Mouse (Mus musculus) midbrain, embryonic 14.5 days (tissue): Measurements from ENCODE around the gene Zbtb25. TPM values are rescaled to one million over a fixed set of nuclear protein-coding genes. Genes with fewer than 3 reads are reported as not detected.

Experiments
- ATAC-seq: fragments of 200-750 bp; cut with Nextera tagmentation; 2 replicates; pipeline ENCODE4 v1.8.0; 2017; ENCODE audit warnings: moderate number of reproducible peaks, moderate library complexity; ENCODE audit not compliant: low FRiP score, low TSS enrichment
- DNase-seq: peaks from one replicate; pipeline ENCODE4 v3.0.0-alpha.2; 2015
- H3K27ac ChIP-seq: fragments of 300-500 bp; sonication (generic); replicated peaks from 2 replicates; pipeline ENCODE4 v1.5.1; 2014; ENCODE audit warnings: mild to moderate bottlenecking, low read depth, low read length, moderate library complexity
- H3K27me3 ChIP-seq: fragments of 300-500 bp; sonication (generic); 2 replicates; pipeline ENCODE4 v1.6.1; 2014; ENCODE audit warnings: low read length, control low read depth, mixed read lengths; ENCODE audit not compliant: control insufficient read depth, insufficient read depth
- H3K36me3 ChIP-seq: fragments of 300-500 bp; sonication (generic); 2 replicates; pipeline ENCODE4 v1.6.1; 2014; ENCODE audit warnings: low read length, control low read depth; ENCODE audit not compliant: control insufficient read depth, insufficient read depth
- H3K4me1 ChIP-seq: fragments of 300-500 bp; sonication (generic); 2 replicates; pipeline ENCODE4 v1.6.1; 2014; ENCODE audit warnings: mild to moderate bottlenecking, antibody characterized with exemption, low read length, control low read depth; ENCODE audit not compliant: control insufficient read depth, insufficient read depth
- H3K4me2 ChIP-seq: fragments of 300-500 bp; sonication (generic); 2 replicates; pipeline ENCODE4 v1.6.1; 2014; ENCODE audit warnings: mild to moderate bottlenecking, low read length, moderate library complexity
- H3K4me3 ChIP-seq: fragments of 300-500 bp; sonication (generic); replicated peaks from 2 replicates; pipeline ENCODE4 v1.5.1; 2014; ENCODE audit warnings: low read depth, low read length
- H3K9ac ChIP-seq: fragments of 300-500 bp; sonication (generic); replicated peaks from 2 replicates; pipeline ENCODE4 v1.6.1; 2014; ENCODE audit warnings: mild to moderate bottlenecking, low read length, moderate library complexity
- H3K9me3 ChIP-seq: fragments of 300-500 bp; sonication (generic); 2 replicates; pipeline ENCODE4 v1.6.1; 2016; ENCODE audit warnings: low read length, control low read depth, mixed read lengths; ENCODE audit not compliant: control insufficient read depth
- WGBS: fragments of 180-500 bp; shearing (Covaris S2); extraction: QIAGEN DNeasy Blood & Tissue Kit; methylation state at CpG from one replicate; pipeline ENCODE4 v1.1.7; 2014; 5-methylcytosine and 5-hydroxymethylcytosine counted together
- polyA plus RNA-seq: library from polyadenylated mRNA; unstranded; fragments of >200 nt; fragmentation: Nextera tagmentation; extraction: Ambion mirVana; gene quantifications from 2 replicates; pipeline ENCODE4 v1.2.1, GENCODE M21; 2014

The Zbtb25 gene
- polyA plus RNA-seq, 1 experiment from 2014 or later, result 18.2 TPM

DNA sequence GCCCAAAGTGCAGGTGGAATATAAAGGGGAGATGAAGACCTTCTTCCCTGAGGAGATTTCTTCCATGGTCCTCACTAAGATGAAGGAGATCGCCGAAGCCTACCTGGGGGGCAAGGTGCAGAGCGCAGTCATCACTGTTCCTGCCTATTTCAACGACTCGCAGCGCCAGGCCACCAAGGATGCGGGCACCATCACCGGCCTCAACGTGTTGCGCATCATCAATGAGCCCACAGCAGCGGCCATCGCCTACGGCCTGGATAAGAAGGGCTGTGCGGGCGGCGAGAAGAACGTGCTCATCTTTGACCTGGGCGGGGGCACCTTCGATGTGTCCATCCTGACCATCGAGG is 35.4 kb upstream of the Zbtb25 start:
- Histone ChIP-seq H3K27me3 (peaks cover 47% of the 10 kb centered on the region), H3K9me3 (no peaks in the 10 kb centered on the region), H3K9ac (no peak overlapping the region), H3K4me2 (peak overlapping the region; percentile 58), H3K4me1 (peaks cover 20% of the 10 kb centered on the region; the same call in 1 of the 2 replicates), H3K4me3 (peak overlapping the region; percentile 54), H3K27ac (no peak overlapping the region), H3K36me3 (no peaks in the 10 kb centered on the region)
- DNase-seq (no peak), ATAC-seq (no peak)
- 9% methylated on average over 20 of the region's 20 CpGs for WGBS

DNA sequence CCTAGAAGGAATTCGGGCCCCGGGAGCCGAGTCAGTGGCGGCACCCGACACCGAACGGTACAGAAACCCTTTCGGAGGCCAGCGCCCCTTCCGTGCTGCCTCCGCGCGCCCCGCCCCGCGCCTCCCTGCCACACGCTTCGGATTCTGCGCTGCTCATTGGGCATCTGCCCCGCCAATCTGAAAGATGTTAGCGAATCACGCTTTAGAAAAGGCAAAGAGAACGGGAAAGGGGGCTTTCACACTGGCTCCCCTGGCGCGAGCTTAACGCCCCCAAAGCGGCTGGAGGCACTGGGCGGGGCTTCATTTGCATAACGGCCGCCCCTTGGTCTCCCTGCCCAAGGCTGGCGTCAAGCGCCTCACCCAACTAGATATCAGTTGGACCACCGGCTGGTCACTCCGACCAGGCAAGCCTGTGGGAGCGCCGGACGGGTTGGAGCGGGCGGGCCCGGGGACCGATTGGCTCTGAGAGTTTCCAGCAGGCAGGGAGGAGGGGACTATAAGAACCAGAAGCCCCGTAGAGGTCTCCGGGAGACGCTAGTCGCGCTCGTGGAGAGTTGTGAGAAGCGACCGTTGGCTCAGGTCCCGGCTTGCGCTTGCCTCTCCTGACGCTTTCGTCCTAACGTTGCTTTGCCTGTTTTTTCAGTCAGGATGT is 34.6 kb upstream of the Zbtb25 start, which contains the start of gene Hspa2:
Gene Hspa2 (plus strand): TSS at position 291 of the 652 bp plus-strand sequence.
- Histone ChIP-seq H3K9me3 (no peaks in the 10 kb centered on the region), H3K4me2 (peak within 1 kb of the TSS; percentile 58), H3K9ac (peak within 1 kb of the TSS; percentile 49), H3K27ac (peak within 1 kb of the TSS; percentile 70), H3K4me3 (peak within 1 kb of the TSS; percentile 54), H3K27me3 (peaks cover 47% of the 10 kb centered on the region), H3K4me1 (peaks cover 20% of the 10 kb centered on the region; the same call in 1 of the 2 replicates), H3K36me3 (no peaks in the 10 kb centered on the region)
- DNase-seq, result peak; percentile 99
- peak; percentile 96 for ATAC-seq
- WGBS, result under 1% methylated on average over 54 of the region's 54 CpGs

DNA sequence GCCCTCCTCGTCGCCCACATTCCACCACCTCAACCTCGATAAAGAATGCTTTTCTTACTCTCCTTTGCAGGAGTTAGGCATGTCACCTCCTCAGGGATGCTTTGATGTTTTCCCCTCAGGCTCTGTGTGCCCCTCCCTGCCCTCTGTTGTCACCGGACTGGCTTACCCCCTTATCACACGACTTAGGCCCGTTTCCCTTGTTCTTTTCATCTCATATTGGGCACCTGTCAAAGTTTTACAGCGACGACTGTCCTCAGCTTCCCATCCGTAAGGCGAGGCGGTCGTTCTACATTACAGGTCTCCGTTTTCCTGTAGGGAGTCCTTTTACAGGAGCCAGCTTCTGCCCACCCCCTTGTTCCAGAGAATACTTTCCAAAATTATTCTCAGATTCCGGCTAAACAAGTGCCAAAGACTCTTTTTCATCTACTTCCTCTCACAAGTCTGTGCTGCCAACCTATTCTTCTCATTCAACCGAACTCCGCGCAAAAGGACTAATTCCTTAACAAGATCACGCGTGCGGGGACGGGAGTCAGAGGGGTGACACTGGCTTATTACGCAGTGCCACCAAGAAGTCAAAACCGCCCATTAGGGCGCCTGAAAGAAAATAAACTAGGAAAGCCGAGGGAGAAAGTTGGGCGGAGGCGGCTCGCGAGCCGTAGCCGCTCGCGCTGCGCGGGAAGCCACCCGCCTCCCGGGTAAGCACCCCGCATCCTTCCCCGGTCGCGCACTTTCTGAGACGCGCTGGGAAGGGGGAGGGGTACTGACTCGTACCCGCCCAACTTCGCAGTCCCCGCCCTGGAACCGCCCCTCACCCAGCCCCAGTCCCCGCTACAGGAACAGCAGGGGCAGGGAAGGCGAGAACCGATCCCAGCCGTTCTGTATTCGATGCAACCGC is 33.8 kb upstream of the Zbtb25 start:
- ATAC-seq (peak; percentile 87), DNase-seq (peak; percentile 86)
- Histone ChIP-seq H3K27me3 (peaks cover 47% of the 10 kb centered on the region), H3K4me2 (peak overlapping the region; percentile 58), H3K9me3 (no peaks in the 10 kb centered on the region), H3K27ac (peak overlapping the region; percentile 70), H3K4me3 (peak overlapping the region; percentile 54), H3K36me3 (no peaks in the 10 kb centered on the region), H3K9ac (peak overlapping the region; percentile 49), H3K4me1 (peaks cover 20% of the 10 kb centered on the region; the same call in 1 of the 2 replicates)
- WGBS, result under 1% methylated on average over 52 of the region's 54 CpGs

DNA sequence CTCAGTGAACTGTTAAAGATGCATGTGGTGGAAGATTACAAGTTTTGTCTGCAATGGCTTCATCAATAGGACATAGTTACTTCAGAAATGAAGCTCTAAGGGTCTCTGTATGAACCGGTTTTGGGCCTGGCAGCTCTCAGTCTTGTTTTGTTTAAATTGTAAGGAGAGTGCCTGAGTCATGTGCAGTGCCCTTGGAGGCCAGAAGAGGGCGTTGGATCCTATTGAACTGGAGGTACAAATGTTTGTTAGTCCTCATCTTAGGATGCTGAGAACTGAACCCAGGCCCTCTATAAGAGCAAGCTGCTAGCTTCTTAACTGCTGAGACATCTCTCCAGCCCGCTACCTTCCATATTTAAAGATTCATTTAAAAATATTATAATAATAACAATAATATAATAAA is 32.3 kb upstream of the Zbtb25 start:
- no peak overlapping the region for H3K27ac ChIP-seq
- no peaks in the 10 kb centered on the region for H3K36me3 ChIP-seq
- no peak for DNase-seq
- no peak for ATAC-seq
- H3K9ac ChIP-seq, result no peak overlapping the region
- H3K4me1 ChIP-seq, result peaks cover 20% of the 10 kb centered on the region; the same call in 1 of the 2 replicates
- no peak overlapping the region for H3K4me3 ChIP-seq
- H3K9me3 ChIP-seq, result no peaks in the 10 kb centered on the region
- H3K27me3 ChIP-seq, result peaks cover 33% of the 10 kb centered on the region
- 51% methylated on average over 3 of the region's 3 CpGs for WGBS
- no peak overlapping the region for H3K4me2 ChIP-seq

DNA sequence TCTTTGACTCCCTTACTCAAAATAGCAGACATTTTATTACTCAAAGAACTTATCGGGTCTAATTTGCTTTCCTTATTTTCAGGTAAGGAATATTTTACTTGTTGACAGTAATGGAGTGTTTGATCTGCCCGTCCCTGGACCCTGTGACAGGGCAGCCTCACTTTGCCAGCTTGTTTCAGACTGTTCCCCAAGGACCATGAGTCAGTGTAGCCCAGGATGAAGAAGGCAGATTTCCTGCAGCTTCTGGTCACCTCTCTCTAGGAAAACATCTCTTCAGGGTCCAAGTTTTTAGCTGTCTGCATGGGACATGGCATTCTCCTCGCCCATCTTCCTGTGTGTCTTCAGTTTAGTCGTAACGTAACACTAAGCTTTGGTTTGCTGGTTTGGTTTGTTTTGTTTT is 27.9 kb upstream of the Zbtb25 start:
- Histone ChIP-seq H3K27ac (no peak overlapping the region), H3K4me1 (no peaks in the 10 kb centered on the region), H3K36me3 (no peaks in the 10 kb centered on the region), H3K9me3 (no peaks in the 10 kb centered on the region), H3K27me3 (peaks cover 3% of the 10 kb centered on the region), H3K4me2 (no peak overlapping the region), H3K4me3 (no peak overlapping the region), H3K9ac (no peak overlapping the region)
- ATAC-seq (no peak), DNase-seq (no peak)
- 88% methylated on average over 5 of the region's 5 CpGs for WGBS

DNA sequence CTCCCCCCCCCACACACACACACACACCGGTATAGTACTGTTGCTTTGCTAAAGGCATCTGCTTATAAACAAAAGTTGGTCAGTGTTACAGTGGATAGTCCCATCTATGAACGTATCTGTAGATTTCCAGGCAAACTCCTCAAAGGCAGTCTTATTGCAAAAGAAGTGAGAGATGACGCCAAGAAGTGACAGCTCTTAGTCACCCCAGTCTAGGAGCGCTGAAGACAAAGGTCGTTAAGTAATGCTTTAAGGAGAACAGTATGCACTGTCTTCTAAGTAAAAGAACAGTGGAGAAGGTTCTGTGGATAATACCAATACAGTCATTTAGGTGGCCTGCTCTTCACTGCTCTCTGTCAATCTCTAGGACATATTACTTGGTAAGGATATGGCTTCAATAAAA is 23.6 kb upstream of the Zbtb25 start:
- DNase-seq (no peak), ATAC-seq (no peak)
- H3K9ac ChIP-seq, result no peak overlapping the region
- no peaks in the 10 kb centered on the region for H3K4me1 ChIP-seq
- no peak overlapping the region for H3K4me2 ChIP-seq
- no peak overlapping the region for H3K27ac ChIP-seq
- no peaks in the 10 kb centered on the region for H3K36me3 ChIP-seq
- H3K9me3 ChIP-seq, result no peaks in the 10 kb centered on the region
- 87% methylated on average over 5 of the region's 5 CpGs for WGBS
- no peaks in the 10 kb centered on the region for H3K27me3 ChIP-seq
- H3K4me3 ChIP-seq, result no peak overlapping the region

DNA sequence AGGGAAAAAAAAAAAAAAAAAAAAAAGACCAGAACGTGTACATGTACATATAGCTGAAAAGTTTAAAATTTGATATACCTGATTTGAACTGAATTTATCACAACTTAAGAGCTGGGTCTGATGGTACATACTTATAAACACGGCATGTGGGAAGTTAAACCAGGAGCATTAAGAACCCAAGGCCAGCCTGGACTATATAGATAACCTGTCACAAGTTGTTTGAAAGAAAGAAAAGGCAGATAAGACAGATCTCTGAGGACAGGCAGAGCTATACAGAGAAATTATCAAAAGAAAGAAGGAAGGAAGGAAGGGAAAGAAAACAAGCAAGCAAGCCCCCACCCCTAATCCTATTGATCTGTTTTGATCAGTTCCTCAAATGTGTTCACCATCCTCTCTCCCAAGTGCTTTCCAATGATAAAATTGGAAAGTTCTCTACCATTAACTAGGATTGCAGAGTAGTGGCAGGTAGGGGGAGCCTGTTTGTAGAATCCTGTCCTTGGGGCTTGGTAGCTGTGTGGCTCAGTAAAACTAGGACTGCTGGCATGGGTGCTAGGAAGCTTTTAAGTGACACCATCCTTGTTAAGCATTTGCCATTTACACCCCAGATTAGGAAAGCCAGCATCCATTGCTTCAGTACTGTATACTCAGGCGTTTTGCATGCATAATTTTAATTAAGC is 22.3 kb upstream of the Zbtb25 start:
- H3K9me3 ChIP-seq, result no peaks in the 10 kb centered on the region
- no peak overlapping the region for H3K9ac ChIP-seq
- H3K27me3 ChIP-seq, result no peaks in the 10 kb centered on the region
- no peak overlapping the region for H3K27ac ChIP-seq
- no peak for DNase-seq
- no peak for ATAC-seq
- H3K4me2 ChIP-seq, result no peak overlapping the region
- 79% methylated on average over 3 of the region's 3 CpGs for WGBS
- H3K4me1 ChIP-seq, result no peaks in the 10 kb centered on the region
- no peak overlapping the region for H3K4me3 ChIP-seq
- peaks cover under 1% of the 10 kb centered on the region; the same call in 1 of the 2 replicates for H3K36me3 ChIP-seq

DNA sequence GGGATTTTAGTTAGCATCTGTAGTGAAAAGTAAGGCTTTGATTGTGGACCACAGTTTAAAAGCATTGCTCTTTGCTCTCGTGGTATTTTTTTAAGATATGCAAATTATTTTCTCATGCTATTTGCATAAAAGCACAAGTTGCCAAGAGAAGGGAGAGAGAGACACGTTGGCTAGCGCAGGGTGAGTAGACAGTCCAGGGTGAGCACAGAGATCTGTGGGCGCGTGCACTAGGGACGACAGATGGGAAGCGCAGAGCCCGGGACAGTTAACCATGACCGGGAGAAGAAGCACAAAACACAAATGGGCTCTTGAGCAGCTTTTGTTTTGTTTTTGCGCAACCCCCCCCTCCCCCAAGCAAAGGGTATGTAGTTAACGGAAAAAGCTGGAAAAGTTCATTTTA is 19.4 kb upstream of the Zbtb25 start:
- Histone ChIP-seq H3K27ac (no peak overlapping the region), H3K27me3 (no peaks in the 10 kb centered on the region), H3K4me3 (no peak overlapping the region), H3K4me1 (no peaks in the 10 kb centered on the region), H3K36me3 (peaks cover 12% of the 10 kb centered on the region; the same call in 1 of the 2 replicates), H3K4me2 (no peak overlapping the region), H3K9ac (no peak overlapping the region), H3K9me3 (no peaks in the 10 kb centered on the region)
- DNase-seq (peak; percentile 30), ATAC-seq (no peak)
- 61% methylated on average over 11 of the region's 11 CpGs for WGBS
